Mouse (Mus musculus) CH12.LX (cell line): Measurements from ENCODE around the gene Sult5a1. TPM values are rescaled to one million over a fixed set of nuclear protein-coding genes. Genes with fewer than 3 reads are reported as not detected.

Experiments
- DNase-seq: peaks from one replicate; pipeline ENCODE4 v3.0.0-alpha.2; 2013; ENCODE audit errors: extremely low read depth
- H3K27ac ChIP-seq: 2 replicates; pipeline ENCODE4 v1.5.1; 2012; ENCODE audit warnings: low read depth, mild to moderate bottlenecking, control low read depth, moderate library complexity; ENCODE audit not compliant: insufficient read depth
- H3K27me3 ChIP-seq: replicated peaks from 2 replicates; pipeline ENCODE3; 2012; ENCODE audit warnings: inconsistent platforms
- H3K36me3 ChIP-seq, 2 experiments: replicated peaks in 1 of 2; 2 replicates each; pipeline versions ENCODE3 to v1.6.1; 2012; ENCODE audit warnings: inconsistent platforms in 1 of 2, low read length in 1 of 2, mild to moderate bottlenecking in 1 of 2, mixed read lengths in 1 of 2, moderate library complexity in 1 of 2; ENCODE audit not compliant: control insufficient read depth in 1 of 2, insufficient read depth in 1 of 2
- H3K4me1 ChIP-seq, 2 experiments: 2 replicates each; pipeline ENCODE4 v1.6.1; 2012; ENCODE audit warnings: inconsistent platforms in 1 of 2, moderate library complexity in 1 of 2; ENCODE audit not compliant: insufficient read depth in 2 of 2, control insufficient read depth in 1 of 2
- H3K4me2 ChIP-seq: 2 replicates; pipeline ENCODE4 v1.6.1; 2012; ENCODE audit warnings: low read depth, mild to moderate bottlenecking, control low read depth; ENCODE audit not compliant: poor library complexity, insufficient read depth, severe bottlenecking
- H3K4me3 ChIP-seq, 3 experiments: fragments of 150-350 bp in 1 of 3; sonication (generic) in 1 of 3; replicated peaks in 1 of 3; 2 replicates each; pipeline versions ENCODE3 to v1.5.1; 2011 to 2012; ENCODE audit warnings: low read depth in 2 of 3, low read length in 2 of 3, mild to moderate bottlenecking in 2 of 3, moderate library complexity in 2 of 3, control low read depth in 1 of 3, improper control_type of control experiment in 1 of 3, inconsistent platforms in 1 of 3, mixed read lengths in 1 of 3; ENCODE audit not compliant: poor library complexity in 1 of 3
- H3K79me2 ChIP-seq: replicated peaks from 2 replicates; pipeline ENCODE4 v1.6.1; 2012; ENCODE audit warnings: mild to moderate bottlenecking, moderate library complexity; ENCODE audit not compliant: control insufficient read depth, poor library complexity, insufficient read depth, severe bottlenecking; ENCODE audit errors: extremely low read depth
- H3K9ac ChIP-seq: 2 replicates; pipeline ENCODE4 v1.6.1; 2012; ENCODE audit warnings: low read depth, mild to moderate bottlenecking, control low read depth, moderate library complexity; ENCODE audit not compliant: insufficient read depth
- H3K9me3 ChIP-seq: replicated peaks from 2 replicates; pipeline ENCODE3; 2012; ENCODE audit warnings: low read length, inconsistent platforms, mixed read lengths
- BHLHE40 ChIP-seq: IDR thresholded peaks from 2 replicates; pipeline ENCODE4 v1.6.1; 2011; ENCODE audit warnings: mild to moderate bottlenecking, low read depth, low read length, improper control_type of control experiment
- CTCF ChIP-seq, 2 experiments: IDR thresholded peaks in 1 of 2; conservative IDR thresholded peaks in 1 of 2; 2 replicates each; pipeline ENCODE4 v1.5.1; 2011 to 2012; ENCODE audit warnings: low read depth in 2 of 2, low read length in 2 of 2, improper control_type of control experiment in 1 of 2, inconsistent platforms in 1 of 2, mild to moderate bottlenecking in 1 of 2, moderate library complexity in 1 of 2
- HCFC1 ChIP-seq: IDR thresholded peaks from 2 replicates; pipeline ENCODE4 v1.6.1; 2012; ENCODE audit warnings: low read depth, mild to moderate bottlenecking, inconsistent platforms, low read length, improper control_type of control experiment
- IRF4 ChIP-seq: IDR thresholded peaks from 2 replicates; pipeline ENCODE4 v1.6.1; 2014; ENCODE audit warnings: low read depth, mild to moderate bottlenecking, inconsistent platforms, low read length, improper control_type of control experiment
- JUND ChIP-seq: conservative IDR thresholded peaks from 2 replicates; pipeline ENCODE4 v1.6.1; 2011; ENCODE audit warnings: low read depth, low read length, improper control_type of control experiment
- KAT2A ChIP-seq: IDR thresholded peaks from 2 replicates; pipeline ENCODE4 v1.6.1; 2012; ENCODE audit warnings: low read length, improper control_type of control experiment, inconsistent platforms; ENCODE audit not compliant: insufficient replicate concordance
- MAX ChIP-seq: IDR thresholded peaks from 2 replicates; pipeline ENCODE4 v1.6.1; 2011; ENCODE audit warnings: low read length, improper control_type of control experiment
- MYC ChIP-seq: IDR thresholded peaks from 2 replicates; pipeline ENCODE4 v1.6.1; 2011; ENCODE audit warnings: low read depth, mild to moderate bottlenecking, improper control_type of control experiment, low read length
- NELFE ChIP-seq: IDR thresholded peaks from 2 replicates; pipeline ENCODE4 v1.6.1; 2011; ENCODE audit warnings: low read depth, low read length, improper control_type of control experiment
- NRF1 ChIP-seq: IDR thresholded peaks from 2 replicates; pipeline ENCODE4 v1.6.1; 2014; ENCODE audit warnings: low read depth, mild to moderate bottlenecking, inconsistent platforms, low read length, improper control_type of control experiment, moderate library complexity
- PAX5 ChIP-seq: IDR thresholded peaks from 2 replicates; pipeline ENCODE4 v1.6.1; 2012; ENCODE audit warnings: low read length, inconsistent platforms, mixed read lengths
- POLR2A ChIP-seq: IDR thresholded peaks from 2 replicates; pipeline ENCODE4 v1.6.1; 2011; ENCODE audit warnings: low read depth, mild to moderate bottlenecking, improper control_type of control experiment, low read length
- SIN3A ChIP-seq: IDR thresholded peaks from 2 replicates; pipeline ENCODE4 v1.6.1; 2012; ENCODE audit warnings: low read length, improper control_type of control experiment, inconsistent platforms
- SMC3 ChIP-seq: IDR thresholded peaks from 2 replicates; pipeline ENCODE4 v1.6.1; 2011; ENCODE audit warnings: low read depth, low read length, improper control_type of control experiment
- USF1 ChIP-seq: IDR thresholded peaks from 2 replicates; pipeline ENCODE4 v1.6.1; 2014; ENCODE audit warnings: low read depth, mild to moderate bottlenecking, inconsistent platforms, low read length, improper control_type of control experiment
- ZC3H11A ChIP-seq: IDR thresholded peaks from 2 replicates; pipeline ENCODE4 v1.6.1; 2012; ENCODE audit warnings: low read depth, mild to moderate bottlenecking, inconsistent platforms, low read length, improper control_type of control experiment
- ZMIZ1 ChIP-seq: IDR thresholded peaks from 2 replicates; pipeline ENCODE4 v1.6.1; 2012; ENCODE audit warnings: low read depth, mild to moderate bottlenecking, inconsistent platforms, low read length, improper control_type of control experiment
- dilution Hi-C: fragments of 300-500 bp; cut with MboI; formaldehyde crosslinking; loops from 2 replicates; pipeline ENCODE4 v1.14.3; 2020; ENCODE audit warnings: low sequenced_read_pairs; ENCODE audit not compliant: extremely low pct_unique_long_range_greater_than_20kb, extremely low pct_ligation_motif_present
- in situ Hi-C: fragments of 300-500 bp; cut with MboI; formaldehyde crosslinking; loops from 3 replicates; pipeline ENCODE4 v1.14.3; 2019; ENCODE audit warnings: low sequenced_read_pairs, low pct_ligation_motif_present, low pct_unique_long_range_greater_than_20kb, mixed read lengths
- polyA plus RNA-seq: library from polyadenylated mRNA; unstranded; fragments of >175 nt; gene quantifications from 2 replicates; pipeline ENCODE4 v1.2.1, GENCODE M21; 2012; ENCODE audit warnings: low read depth; ENCODE audit not compliant: insufficient read length
- total RNA-seq, 2 experiments: library from RNA; depleted of rRNA; stranded (reverse); fragments of 300-350 nt in 1 of 2; fragments of >200 nt in 1 of 2; gene quantifications; 2 replicates each; pipeline ENCODE4 v1.2.3; 2012 to 2014

The Sult5a1 gene
- total and polyA plus RNA-seq, 3 experiments, result 0.68 TPM; not detected in 2

GRCm38 (mm10) chr8:123114644-123115043, 43.5 kb downstream of the Sult5a1 start:
- H3K27me3 ChIP-seq, result peaks cover 57% of the 10 kb centered on the region
- dilution Hi-C loops (no loop called here), in situ Hi-C loops (loop anchor here (5.0 kb wide), 1 partner anchor 73 kb away; the partner anchor contains the start of gene Dpep1)
- H3K79me2 ChIP-seq, result no peaks in the 10 kb centered on the region
- peaks cover 0 to 6% of the 10 kb centered on the region in 2 experiments; a peak in 2 of 4 replicates for H3K4me1 ChIP-seq
- H3K9me3 ChIP-seq, result no peaks in the 10 kb centered on the region
- H3K36me3 ChIP-seq, result no peaks in the 10 kb centered on the region
- no peak overlapping the region for H3K9ac ChIP-seq
- H3K27ac ChIP-seq, result no peak overlapping the region
- TF ChIP-seq KAT2A (no peak), SMC3 (no peak), ZMIZ1 (no peak), ZC3H11A (no peak)
- DNase-seq, result no peak
- no peak overlapping the region for H3K4me3 ChIP-seq
- H3K4me2 ChIP-seq, result no peak overlapping the region

GRCm38 (mm10) chr8:123113908-123114469, 44.1 kb downstream of the Sult5a1 start:
- no peak overlapping the region for H3K27ac ChIP-seq
- DNase-seq, result no peak
- H3K36me3 ChIP-seq, result no peaks in the 10 kb centered on the region
- dilution Hi-C loops (no loop called here), in situ Hi-C loops (loop anchor here (5.0 kb wide), 1 partner anchor 73 kb away; the partner anchor contains the start of gene Dpep1)
- no peak overlapping the region for H3K4me2 ChIP-seq
- H3K4me1 ChIP-seq, result peaks cover 0 to 6% of the 10 kb centered on the region in 2 experiments; a peak in 2 of 4 replicates
- no peak for TF ChIP-seq CTCF (conservative IDR thresholded peaks at IDR 0.05 in 1 of 2, IDR thresholded peaks at IDR 0.05 in 1 of 2; ENCODE audit: low read depth in 2 of 2, low read length in 2 of 2)
- TF ChIP-seq SMC3, result no peak
- TF ChIP-seq MYC, result no peak
- TF ChIP-seq HCFC1, result no peak
- no peak for TF ChIP-seq POLR2A
- no peak for TF ChIP-seq NELFE
- no peak for TF ChIP-seq JUND
- no peak overlapping the region for H3K4me3 ChIP-seq
- peaks cover 52% of the 10 kb centered on the region for H3K27me3 ChIP-seq
- no peak overlapping the region for H3K9ac ChIP-seq
- H3K9me3 ChIP-seq, result no peaks in the 10 kb centered on the region
- H3K79me2 ChIP-seq, result no peaks in the 10 kb centered on the region

GRCm38 (mm10) chr8:123112892-123113291, 45.2 kb downstream of the Sult5a1 start:
- Histone ChIP-seq H3K4me3 (no peak overlapping the region), H3K9ac (no peak overlapping the region), H3K27me3 (peaks cover 45% of the 10 kb centered on the region), H3K79me2 (no peaks in the 10 kb centered on the region), H3K4me2 (no peak overlapping the region), H3K9me3 (no peaks in the 10 kb centered on the region), H3K27ac (no peak overlapping the region), H3K4me1 (peaks cover 0 to 6% of the 10 kb centered on the region in 2 experiments; a peak in 2 of 4 replicates), H3K36me3 (no peaks in the 10 kb centered on the region)
- no peak for TF ChIP-seq SIN3A
- TF ChIP-seq PAX5, result no peak
- TF ChIP-seq JUND, result no peak
- TF ChIP-seq POLR2A, result no peak
- TF ChIP-seq MAX, result no peak
- TF ChIP-seq IRF4, result no peak
- no peak for TF ChIP-seq BHLHE40
- TF ChIP-seq USF1, result no peak
- TF ChIP-seq NRF1, result no peak
- dilution Hi-C loops (no loop called here), in situ Hi-C loops (loop anchor here (5.0 kb wide), 1 partner anchor 74 kb away; the partner anchor contains the start of gene Dpep1)
- DNase-seq, result no peak
